Mouse (Mus musculus): ENCODE measurements around the gene Cdk15.

Cdk15 gene

GRCm38 (mm10) chr1:59256751-59257231 is at the start of gene Cdk15:
Gene Cdk15, plus strand, starts transcription at chr1:59256906.
- DNase-seq (ENCODE audit: low spot score in 2 of 2) = peak in 1 of 2 experiments; percentile 7

- DNase-seq (ENCODE audit: low spot score in 2 of 2) = no peak
Observed at GRCm38 (mm10) chr1:59208331-59208730, 48.4 kb upstream of the Cdk15 start.

GRCm38 (mm10) chr1:59211651-59212050 is 45.1 kb upstream of the Cdk15 start:
- DNase-seq (ENCODE audit: low spot score in 2 of 2) = no peak

GRCm38 (mm10) chr1:59212076-59212779 is 44.5 kb upstream of the Cdk15 start:
- DNase-seq (ENCODE audit: low spot score in 2 of 2) = no peak

- no peak for DNase-seq (ENCODE audit: low spot score in 2 of 2)
Observed at GRCm38 (mm10) chr1:59212951-59213350, 43.8 kb upstream of the Cdk15 start.

- no peak for DNase-seq (ENCODE audit: low spot score in 2 of 2)
Observed at GRCm38 (mm10) chr1:59215446-59215845, 41.3 kb upstream of the Cdk15 start.

- DNase-seq (ENCODE audit: low spot score in 2 of 2) = no peak
Observed at GRCm38 (mm10) chr1:59220371-59220770, 36.3 kb upstream of the Cdk15 start.

- DNase-seq (ENCODE audit: low spot score in 2 of 2) = no peak
Observed at GRCm38 (mm10) chr1:59221591-59221990, 35.1 kb upstream of the Cdk15 start.

- DNase-seq (ENCODE audit: low spot score in 2 of 2) = no peak
Observed at GRCm38 (mm10) chr1:59222101-59222825, 34.4 kb upstream of the Cdk15 start.

GRCm38 (mm10) chr1:59228552-59228951 is 28.2 kb upstream of the Cdk15 start:
- no peak for DNase-seq (ENCODE audit: low spot score in 2 of 2)

- DNase-seq (ENCODE audit: low spot score in 2 of 2) = no peak
Observed at GRCm38 (mm10) chr1:59229187-59229586, 27.5 kb upstream of the Cdk15 start.

GRCm38 (mm10) chr1:59236856-59237441 is 19.8 kb upstream of the Cdk15 start, which contains the start of gene Als2:
Gene Als2, minus strand, starts transcription at chr1:59237231.
- DNase-seq (ENCODE audit: low spot score in 2 of 2) = peak; percentile 98 to 99

GRCm38 (mm10) chr1:59237614-59238211 is 19.0 kb upstream of the Cdk15 start:
- DNase-seq (ENCODE audit: low spot score in 2 of 2) = peak; percentile 51 to 79

GRCm38 (mm10) chr1:59243770-59244169 is 12.9 kb upstream of the Cdk15 start:
- no peak for DNase-seq (ENCODE audit: low spot score in 2 of 2)

GRCm38 (mm10) chr1:59247602-59248001 is 9.1 kb upstream of the Cdk15 start:
- peak; percentile 25 to 41 for DNase-seq (ENCODE audit: low spot score in 2 of 2)

- no peak for DNase-seq (ENCODE audit: low spot score in 2 of 2)
Observed at GRCm38 (mm10) chr1:59252762-59253161, 3.9 kb upstream of the Cdk15 start.

GRCm38 (mm10) chr1:59253301-59253909 is 3.3 kb upstream of the Cdk15 start:
- DNase-seq (ENCODE audit: low spot score in 2 of 2) = no peak

- DNase-seq (ENCODE audit: low spot score in 2 of 2) = no peak
Observed at GRCm38 (mm10) chr1:59257736-59258135, 1.0 kb downstream of the Cdk15 start.

- DNase-seq (ENCODE audit: low spot score in 2 of 2) = no peak
Observed at GRCm38 (mm10) chr1:59268931-59269330, 12.2 kb downstream of the Cdk15 start.

GRCm38 (mm10) chr1:59269466-59269865 is 12.8 kb downstream of the Cdk15 start:
- no peak for DNase-seq (ENCODE audit: low spot score in 2 of 2)

GRCm38 (mm10) chr1:59269951-59270689 is 13.4 kb downstream of the Cdk15 start:
- DNase-seq (ENCODE audit: low spot score in 2 of 2) = peak; percentile 1 to 12

Data from frontal cortex, postnatal 36 days (tissue).